Mouse (Mus musculus) left cerebral cortex, adult 9 months (tissue): Measurements from ENCODE around the gene Rpia.

Experiments
- DNase-seq, 2 experiments: peaks; one replicate each; pipeline ENCODE4 v3.0.0; 2022; ENCODE audit warnings: low spot score in 2 of 2

Gene Rpia

DNA sequence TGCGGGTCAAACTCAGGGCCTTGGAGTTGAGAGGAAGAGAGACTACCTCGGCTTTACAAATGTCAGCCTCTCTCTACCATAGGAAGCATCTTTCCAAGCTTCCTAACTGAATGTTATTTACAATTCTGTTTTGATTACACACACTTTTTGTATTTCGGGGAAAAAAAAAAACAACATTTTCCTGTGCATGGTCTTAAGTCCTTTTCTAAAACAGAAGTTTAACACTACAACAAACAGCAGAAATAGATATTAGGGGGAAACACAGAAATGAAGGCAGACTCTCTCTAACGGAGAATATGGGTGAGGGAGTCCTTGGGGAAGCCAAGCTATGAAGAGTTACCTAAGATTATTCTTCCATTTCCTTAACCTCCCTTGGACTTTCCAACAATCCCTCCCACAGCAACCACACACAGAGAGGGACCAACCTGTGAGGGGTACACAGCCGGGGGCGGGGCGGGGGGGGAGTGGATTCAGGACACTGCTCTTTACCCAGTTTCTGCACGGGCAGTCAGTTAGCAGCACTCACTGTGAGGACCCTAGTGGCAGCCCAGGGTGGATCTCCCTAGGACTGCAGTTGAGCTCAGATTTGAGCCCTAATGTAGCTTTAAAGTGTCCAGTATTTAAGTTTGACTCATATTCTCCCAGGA, 40.7 kb downstream of the Rpia start:
- no peak for DNase-seq

DNA sequence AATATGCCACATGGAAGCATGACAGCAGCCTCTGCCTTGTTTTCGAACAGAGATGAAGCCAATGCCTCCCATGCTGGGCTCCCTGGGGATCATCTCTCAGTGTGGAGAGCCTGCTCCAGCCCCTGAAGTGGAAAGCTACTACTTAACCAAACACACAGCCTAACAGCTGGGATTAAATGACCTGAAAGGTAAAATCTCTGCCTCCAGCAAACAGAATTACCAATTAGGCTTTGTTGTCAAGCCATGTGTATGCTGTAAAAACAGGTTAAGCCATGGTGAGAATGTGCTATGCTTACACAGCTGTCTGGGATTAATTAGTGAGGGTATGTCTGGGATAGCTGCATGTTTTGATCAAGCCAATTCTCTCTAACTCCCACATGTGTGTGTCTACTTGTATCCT, 42.3 kb downstream of the Rpia start:
- DNase-seq: no peak

DNA sequence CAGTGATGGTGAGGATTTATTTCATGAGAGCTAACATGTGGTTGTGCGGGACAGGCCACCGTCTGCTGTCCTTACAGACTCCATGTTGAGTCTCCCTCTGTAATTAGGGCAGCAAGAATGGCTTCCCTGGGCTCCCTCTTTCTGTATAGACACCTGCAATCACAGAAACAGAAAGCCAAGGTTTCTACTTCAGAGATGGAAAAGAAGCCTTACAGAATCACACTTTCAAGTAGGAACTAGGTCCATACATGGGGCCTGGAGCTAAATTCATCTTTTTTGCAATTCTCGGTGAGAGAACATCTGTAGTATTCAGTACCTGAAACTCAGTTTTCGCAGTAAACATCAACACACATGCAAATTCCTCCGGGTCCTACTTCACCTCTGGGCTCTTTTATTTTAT, 44.3 kb downstream of the Rpia start:
- DNase-seq: no peak

DNA sequence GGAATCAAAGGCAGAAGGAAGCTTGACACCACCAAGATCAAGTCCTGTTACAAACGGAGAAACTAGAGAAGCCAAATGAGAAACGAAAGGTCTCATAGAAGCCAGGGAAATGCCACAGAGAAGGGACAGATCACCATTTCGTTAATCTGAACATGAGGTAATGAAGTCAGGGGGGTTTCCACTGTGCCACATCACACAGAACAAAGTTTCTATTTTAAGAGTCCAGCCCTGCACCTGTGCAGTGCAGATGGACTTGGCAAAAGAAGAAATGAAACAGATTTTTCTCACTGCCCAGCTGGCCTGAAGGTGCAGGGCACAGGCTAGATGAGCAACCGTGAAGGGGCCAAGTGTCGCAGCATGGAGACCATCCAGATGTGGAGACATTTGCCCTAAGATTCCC, 48.1 kb downstream of the Rpia start:
- no peak for DNase-seq

DNA sequence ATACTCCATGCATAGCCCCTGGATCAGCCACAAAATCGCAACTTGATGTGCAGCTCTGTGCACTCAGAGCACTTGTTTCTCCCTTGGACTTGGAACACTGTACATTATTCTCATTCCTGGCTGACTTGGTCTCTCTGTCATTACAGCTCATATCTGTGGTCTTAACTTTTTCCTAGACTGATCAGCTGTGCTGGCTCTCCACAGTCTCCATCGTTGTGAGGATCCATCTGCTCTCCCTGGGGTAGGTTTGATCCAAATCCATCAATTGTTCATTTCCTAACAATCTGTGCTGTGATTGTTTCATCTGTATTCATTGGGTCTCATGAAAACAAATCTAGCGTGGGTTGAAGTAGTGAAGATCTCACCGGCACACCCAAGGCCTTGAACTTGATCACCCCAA, 49.2 kb downstream of the Rpia start:
- no peak for DNase-seq

DNA sequence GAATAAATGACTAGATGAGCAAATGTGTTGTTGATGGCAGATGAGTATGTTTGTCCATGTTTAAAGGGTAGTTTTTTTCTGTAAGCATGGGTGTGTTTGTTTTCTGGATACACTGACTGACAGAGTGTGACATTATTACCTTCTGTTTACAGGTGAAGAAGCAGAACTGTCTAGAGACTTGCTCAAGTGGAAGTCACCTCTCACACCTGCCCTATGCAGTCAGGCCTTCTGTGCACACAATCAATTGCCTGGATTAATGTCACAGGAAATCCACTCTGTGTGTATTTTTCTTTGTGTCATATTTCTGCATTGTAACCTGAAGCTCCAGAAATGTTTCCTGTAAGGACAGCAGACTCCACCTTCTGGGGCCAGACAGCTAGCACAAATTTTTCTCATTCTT, 51.5 kb downstream of the Rpia start:
- no peak for DNase-seq

DNA sequence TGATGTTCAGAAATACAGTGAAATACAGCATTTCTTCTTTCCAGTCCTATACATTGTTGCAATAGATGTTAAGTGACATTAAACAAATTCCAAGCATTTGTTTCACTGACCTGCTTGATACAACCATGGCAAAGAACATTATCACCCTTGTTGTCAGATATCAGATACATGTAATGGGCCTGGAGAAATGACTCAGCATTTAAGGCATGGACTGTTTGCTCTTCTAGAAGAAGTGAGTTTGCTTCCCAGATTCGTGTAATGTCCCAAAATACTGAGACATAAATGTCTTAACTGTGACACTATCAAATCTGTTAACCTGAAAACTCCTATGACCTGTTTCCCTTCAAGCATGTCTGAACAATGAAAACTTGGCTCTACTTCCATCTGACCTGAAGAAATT, 52.6 kb downstream of the Rpia start:
- no peak for DNase-seq

DNA sequence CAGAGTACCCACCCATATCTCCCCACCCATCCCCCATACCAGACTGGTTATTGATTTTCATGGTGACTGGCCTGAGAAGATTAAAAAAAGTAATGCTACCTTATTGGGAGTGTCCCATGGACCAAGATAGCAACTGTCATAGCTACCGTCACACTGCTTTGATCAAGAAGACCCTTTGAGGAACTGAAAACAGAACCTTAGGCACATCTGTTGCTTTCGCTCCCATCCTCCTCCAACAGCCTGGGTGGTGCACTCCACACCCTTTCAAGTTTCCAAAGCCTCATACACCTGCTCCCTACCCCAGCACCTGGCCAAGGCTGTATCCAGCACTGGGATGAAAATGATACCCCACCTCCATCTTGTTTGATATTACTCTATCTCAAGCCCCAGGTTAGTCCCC, 56.5 kb downstream of the Rpia start:
- DNase-seq: no peak

DNA sequence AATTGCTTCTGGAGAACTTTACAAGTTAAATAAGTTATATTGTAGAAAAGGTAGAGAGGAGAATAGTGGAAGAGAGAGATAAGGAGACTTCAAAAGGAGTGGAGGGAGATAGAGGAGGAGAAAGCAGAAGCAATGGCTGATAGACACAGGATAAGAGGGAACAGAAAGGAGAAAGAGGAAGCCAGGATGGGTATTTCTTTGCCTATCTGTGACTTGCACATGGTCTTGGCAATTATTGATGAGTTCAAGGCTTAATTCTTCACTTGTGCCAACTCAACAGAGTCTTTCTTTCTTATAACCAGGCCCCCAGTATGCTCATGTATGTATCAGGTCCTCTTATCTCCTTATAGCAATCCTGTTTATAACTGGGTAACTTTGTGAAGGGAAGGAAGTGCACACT, 61.2 kb downstream of the Rpia start:
- no peak for DNase-seq

DNA sequence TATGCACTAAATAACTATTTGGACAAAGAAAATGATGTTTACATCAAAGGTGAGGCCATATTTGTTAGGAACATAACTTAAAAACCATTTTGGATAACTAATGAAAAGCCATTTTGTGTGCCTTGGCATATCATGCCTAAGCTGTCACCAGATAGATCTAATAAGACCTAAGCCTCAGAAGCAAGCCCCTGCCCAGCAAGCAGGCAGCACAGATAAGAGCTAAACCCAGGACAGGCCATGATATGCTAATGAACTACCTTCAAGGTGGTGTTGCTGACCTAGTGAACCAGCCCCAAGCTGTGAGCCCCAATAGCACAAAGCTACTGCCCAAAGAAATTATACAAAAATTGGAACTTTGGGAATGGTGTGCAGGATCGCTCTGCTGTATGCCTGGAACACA, 62.9 kb downstream of the Rpia start:
- DNase-seq: no peak

DNA sequence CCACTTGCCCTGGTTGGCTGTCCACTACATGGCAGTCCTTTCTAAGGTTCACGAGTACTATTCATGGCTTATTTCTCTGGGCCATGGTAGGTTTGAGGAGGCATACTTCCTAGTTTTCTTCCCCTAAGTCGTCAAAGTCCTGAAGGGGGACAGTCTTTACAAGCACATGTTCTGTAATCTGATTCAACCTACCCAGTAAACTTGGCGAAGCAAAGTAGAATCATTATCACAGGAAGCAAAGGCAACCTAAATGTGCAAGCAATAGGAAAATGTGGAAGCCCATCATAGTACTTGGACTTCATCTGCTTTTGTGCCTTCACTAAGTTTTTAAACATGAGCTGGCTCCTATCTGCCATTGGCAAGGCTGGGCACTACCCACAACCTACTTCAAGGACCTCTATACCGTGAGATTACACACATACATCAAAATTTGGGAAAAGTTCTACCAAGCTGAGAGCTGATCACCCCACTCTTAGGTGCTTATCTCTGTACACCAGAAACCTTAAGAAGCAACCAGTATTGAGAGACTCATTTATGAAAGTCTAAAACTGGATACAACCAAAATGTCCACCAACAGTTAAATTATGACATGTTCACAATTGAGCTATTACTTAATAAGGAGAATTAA, 64.8 kb downstream of the Rpia start:
- no peak for DNase-seq

DNA sequence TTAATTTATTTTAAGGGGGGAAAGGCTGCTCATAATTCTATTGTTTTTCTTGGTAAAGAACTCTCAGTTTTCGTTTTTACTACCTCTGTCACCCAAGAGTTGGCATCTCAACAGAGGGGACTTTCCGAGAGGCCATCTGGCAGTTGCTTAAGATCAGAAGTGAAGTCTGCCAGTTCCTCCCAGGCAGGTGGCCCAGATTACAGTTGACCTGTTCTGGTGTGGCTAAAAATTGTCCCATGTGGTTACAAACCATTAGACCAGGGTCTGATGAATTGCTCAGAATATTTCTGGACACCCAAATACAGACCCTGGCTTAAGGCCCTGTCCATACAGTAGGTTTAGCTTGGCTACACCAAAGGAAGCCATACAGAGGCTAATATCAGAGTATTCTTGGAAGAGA, 66.4 kb downstream of the Rpia start:
- no peak for DNase-seq

DNA sequence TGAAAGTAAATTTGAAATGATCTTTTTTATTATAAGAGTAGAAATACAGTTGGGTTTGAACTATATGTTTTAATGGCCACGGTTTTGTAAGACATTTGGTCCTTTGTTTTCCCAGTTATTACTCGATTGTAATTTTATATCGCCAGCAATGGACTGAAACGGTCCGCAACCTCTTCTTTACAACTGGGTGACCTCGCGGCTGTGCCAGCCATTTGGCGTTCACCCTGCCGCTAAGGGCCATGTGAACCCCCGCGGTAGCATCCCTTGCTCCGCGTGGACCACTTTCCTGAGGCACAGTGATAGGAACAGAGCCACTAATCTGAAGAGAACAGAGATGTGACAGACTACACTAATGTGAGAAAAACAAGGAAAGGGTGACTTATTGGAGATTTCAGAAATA, 67.3 kb downstream of the Rpia start:
- DNase-seq: no peak

DNA sequence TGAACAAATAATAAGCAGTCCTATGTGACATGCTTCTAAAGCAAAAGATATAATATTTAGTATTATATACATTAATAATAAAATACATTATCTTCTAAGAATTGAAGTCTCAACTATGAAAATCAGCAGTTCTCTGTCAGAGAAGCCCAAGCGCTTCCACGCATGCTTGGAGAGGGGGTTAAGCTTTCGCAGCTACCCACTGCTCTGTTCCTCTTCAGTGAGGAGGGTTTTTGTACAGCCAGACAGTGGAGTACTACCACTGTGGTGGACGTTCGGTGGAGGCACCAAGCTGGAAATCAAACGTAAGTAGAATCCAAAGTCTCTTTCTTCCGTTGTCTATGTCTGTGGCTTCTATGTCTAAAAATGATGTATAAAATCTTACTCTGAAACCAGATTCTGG, 69.7 kb downstream of the Rpia start:
- DNase-seq: no peak

DNA sequence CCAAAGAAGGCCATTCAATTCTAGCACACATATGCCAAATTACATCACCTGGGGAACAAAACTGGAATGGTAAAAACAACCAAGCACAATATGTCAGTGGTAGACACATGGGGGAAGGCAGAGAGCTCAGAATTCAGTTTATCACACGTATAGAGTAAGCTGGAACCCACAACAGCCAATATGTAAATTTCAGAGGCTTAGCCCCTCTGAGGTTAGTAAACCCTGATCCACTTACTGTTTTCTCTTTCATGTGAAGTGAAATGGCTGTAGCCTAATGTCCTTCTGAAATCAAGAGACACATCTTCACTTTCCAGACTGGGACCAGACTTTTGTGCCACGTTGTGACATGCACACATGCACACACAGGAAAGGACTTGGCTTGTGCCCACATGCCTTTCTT, 73.3 kb downstream of the Rpia start:
- DNase-seq: no peak

DNA sequence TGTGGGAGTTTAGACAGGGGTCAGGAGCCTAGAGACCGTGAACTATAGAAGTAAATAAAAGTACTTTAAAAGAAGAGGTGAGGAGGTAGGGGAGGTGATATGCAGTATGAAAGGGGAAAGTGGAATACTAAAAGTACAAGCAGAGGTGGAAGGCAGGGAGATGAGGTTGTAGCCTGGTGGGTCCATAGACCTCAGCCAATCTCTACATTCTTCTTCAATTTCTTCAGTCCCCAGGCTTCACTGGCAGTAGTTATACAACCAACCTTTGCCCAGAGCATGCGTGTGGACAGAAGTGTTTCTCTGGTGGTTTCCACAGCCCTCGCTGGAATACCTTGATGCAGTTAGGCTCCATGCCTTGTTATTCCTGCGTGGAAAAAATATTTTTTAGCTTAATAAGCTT, 73.9 kb downstream of the Rpia start:
- no peak for DNase-seq

DNA sequence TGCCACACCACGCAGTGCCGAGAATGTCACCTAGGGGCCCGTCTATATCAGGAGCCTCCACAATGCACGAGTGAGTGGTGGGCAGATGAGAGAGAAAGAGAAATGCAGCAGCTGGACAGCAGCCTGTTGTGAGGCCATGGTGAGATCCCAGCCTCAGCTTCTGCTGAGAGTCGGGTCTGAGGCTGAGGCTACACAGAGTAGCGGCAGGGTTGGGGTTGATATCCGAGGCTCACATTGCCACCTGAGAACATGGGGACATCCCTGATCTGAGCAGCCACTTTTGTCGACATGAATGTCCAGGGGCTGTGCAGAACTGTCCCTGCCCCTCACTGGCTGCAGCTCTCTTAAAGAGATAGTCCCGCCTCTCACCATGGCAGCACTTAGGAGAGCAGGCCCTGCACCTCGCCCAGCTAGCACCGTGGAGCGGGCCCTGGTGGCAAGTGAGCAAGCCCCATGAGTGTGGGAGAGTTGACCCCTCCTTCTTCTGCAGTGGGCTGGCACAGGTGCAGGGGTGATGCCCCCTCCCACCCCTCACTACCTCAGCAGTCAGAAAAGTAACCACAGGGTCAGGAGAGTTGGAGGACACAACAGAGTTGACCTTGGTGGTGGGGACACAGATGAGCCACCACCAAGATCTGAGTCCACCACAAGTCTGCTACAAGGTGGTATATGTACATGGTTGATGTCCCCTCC, 75.2 kb downstream of the Rpia start:
- DNase-seq: no peak
